Mouse (Mus musculus): ENCODE measurements around the gene Apobec4.

DNA sequence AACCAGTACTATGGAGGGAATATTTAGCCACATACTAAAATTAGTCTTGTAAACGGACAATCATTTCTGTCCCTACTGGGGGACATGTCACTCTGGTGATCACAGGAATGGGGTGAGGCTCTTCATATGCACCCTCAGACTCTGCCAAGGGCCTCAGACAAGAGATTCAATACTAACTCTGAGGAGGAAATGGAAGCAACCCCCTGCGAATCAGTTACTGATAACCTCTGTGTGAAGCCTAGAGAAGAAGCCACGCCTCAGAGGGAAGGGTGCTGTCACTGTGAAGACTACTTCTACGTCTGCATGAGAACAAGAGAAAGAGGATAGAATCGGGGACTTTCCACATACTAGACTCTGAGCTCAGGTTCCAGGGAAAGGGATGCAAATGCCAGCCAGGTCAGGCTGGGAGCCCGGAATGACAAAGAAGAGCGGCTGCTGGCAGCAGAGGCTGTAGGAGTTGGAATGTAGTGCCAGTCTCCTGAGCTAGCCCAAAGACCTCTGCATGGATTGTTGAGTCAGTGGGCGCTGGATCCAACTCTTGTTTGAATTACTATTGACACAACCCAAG lies 45.4 kb downstream of the Apobec4 start:
- TF ChIP-seq POLR2A (IDR thresholded peaks at IDR 0.05; ENCODE audit: insufficient read depth, low read depth, low read length) (no peak), CTCF (IDR thresholded peaks at IDR 0.05; ENCODE audit: insufficient read depth, low read depth, low read length) (no peak)
